Mouse (Mus musculus) hindbrain, embryonic 11.5 days (tissue): ENCODE measurements around the gene Ncbp3. TPM values are rescaled to one million over a fixed set of nuclear protein-coding genes. Genes with fewer than 3 reads are reported as not detected.

Experiments
- ATAC-seq: fragments of 200-750 bp; cut with Nextera tagmentation; 2 replicates; pipeline ENCODE4 v1.8.0; 2017; ENCODE audit warnings: mild to moderate bottlenecking, moderate TSS enrichment, moderate library complexity; ENCODE audit not compliant: low FRiP score
- DNase-seq: peaks from one replicate; pipeline ENCODE4 v3.0.0-alpha.2; 2015; ENCODE audit warnings: low spot score
- H3K27ac ChIP-seq: fragments of 300-500 bp; sonication (generic); 2 replicates; pipeline ENCODE4 v1.5.1; 2014; ENCODE audit warnings: mild to moderate bottlenecking, low read depth, low read length
- H3K27me3 ChIP-seq: fragments of 300-500 bp; sonication (generic); 2 replicates; pipeline ENCODE4 v1.6.1; 2014; ENCODE audit warnings: mild to moderate bottlenecking, low read length, moderate library complexity, mixed read lengths; ENCODE audit not compliant: control insufficient read depth, insufficient read depth
- H3K36me3 ChIP-seq: fragments of 300-500 bp; sonication (generic); 2 replicates; pipeline ENCODE4 v1.6.1; 2014; ENCODE audit warnings: mild to moderate bottlenecking, low read length, moderate library complexity, mixed read lengths; ENCODE audit not compliant: control insufficient read depth, insufficient read depth
- H3K4me1 ChIP-seq: fragments of 300-500 bp; sonication (generic); replicated peaks from 2 replicates; pipeline ENCODE4 v1.6.1; 2014; ENCODE audit warnings: low read length, mixed read lengths; ENCODE audit not compliant: control insufficient read depth, insufficient read depth
- H3K4me2 ChIP-seq: fragments of 300-500 bp; sonication (generic); replicated peaks from 2 replicates; pipeline ENCODE4 v1.6.1; 2014; ENCODE audit warnings: mild to moderate bottlenecking, low read depth, low read length
- H3K4me3 ChIP-seq: fragments of 300-500 bp; sonication (generic); 2 replicates; pipeline ENCODE4 v1.5.1; 2014; ENCODE audit warnings: low read depth, low read length
- H3K9ac ChIP-seq: fragments of 300-500 bp; sonication (generic); 2 replicates; pipeline ENCODE4 v1.6.1; 2014; ENCODE audit warnings: low read depth, low read length
- H3K9me3 ChIP-seq: fragments of 300-500 bp; sonication (generic); 2 replicates; pipeline ENCODE4 v1.6.1; 2016; ENCODE audit warnings: low read length; ENCODE audit not compliant: control insufficient read depth
- WGBS: fragments of 180-500 bp; shearing (Covaris S2); extraction: QIAGEN DNeasy Blood & Tissue Kit; methylation state at CpG from one replicate; pipeline ENCODE4 v1.1.7; 2014; 5-methylcytosine and 5-hydroxymethylcytosine counted together
- polyA plus RNA-seq: library from polyadenylated mRNA; unstranded; fragments of >200 nt; fragmentation: Nextera tagmentation; extraction: Ambion mirVana; gene quantifications from 2 replicates; pipeline ENCODE4 v1.2.1, GENCODE M21; 2014

Gene Ncbp3
- polyA plus RNA-seq: 12.0 and 12.5 TPM in 2 replicates

DNA sequence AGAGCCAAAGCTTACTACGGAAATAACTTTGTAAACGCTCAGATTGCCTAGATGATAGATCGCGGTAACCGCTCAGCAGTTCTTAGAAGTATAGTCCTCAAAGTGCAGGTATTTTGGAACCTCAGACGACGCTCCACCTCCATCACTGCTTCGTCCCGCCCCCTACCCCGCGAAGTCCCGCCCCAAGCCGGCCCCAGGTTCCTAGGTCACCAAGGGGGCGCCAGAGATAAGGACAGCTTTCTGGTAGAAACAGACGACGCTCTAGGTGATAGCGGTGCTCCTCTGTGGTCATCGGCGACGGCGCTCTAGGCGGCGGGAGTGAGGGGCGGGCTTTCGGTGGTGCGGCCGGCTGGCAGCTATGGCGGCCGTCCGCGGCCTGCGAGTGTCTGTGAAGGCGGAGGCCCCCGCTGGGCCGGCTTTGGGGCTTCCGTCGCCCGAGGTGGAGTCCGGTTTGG is at the start of gene Ncbp3:
Gene Ncbp3, plus strand, starts transcription at position 242 of the 455 bp plus-strand sequence.
- WGBS: under 1% methylated on average over 38 of the region's 39 CpGs
- ATAC-seq: peak; percentile 96

DNA sequence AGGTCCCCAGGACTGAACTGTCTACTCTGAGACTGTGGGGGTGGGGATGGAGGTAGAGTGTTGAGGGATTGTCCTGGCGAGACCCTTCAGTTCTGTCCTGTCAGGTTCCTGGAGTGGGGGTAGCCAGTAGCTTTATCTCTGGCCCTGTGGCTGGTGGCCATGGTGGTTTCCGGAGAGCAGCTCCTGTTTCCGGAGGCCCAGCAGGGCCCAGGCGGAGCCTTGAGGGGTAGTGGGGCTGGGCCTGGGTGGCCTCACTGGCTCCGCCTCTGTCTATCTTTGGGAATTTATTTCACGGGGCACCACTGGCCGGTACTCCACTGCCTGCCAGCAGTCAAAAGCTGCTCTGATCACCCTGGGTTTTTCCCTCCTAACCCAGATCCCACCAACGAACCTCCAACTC is 48.8 kb upstream of the Ncbp3 start, which contains the start of gene P2rx1:
Gene P2rx1, plus strand, starts transcription at position 333 of the 400 bp plus-strand sequence.
- Histone ChIP-seq H3K4me3 (no peak within 1 kb of the TSS), H3K27me3 (no peaks in the 10 kb centered on the region), H3K36me3 (no peaks in the 10 kb centered on the region), H3K9me3 (no peaks in the 10 kb centered on the region), H3K4me1 (no peaks in the 10 kb centered on the region), H3K4me2 (no peak within 1 kb of the TSS), H3K27ac (no peak within 1 kb of the TSS), H3K9ac (no peak within 1 kb of the TSS)
- ATAC-seq (no peak), DNase-seq (no peak)
- WGBS: 60% methylated on average over 8 of the region's 8 CpGs

More for the DNA sequence above, at the start of gene Ncbp3:
- H3K4me2 ChIP-seq: peak within 1 kb of the TSS; percentile 60
- peak; percentile 97 for DNase-seq
- H3K4me1 ChIP-seq: 0 out of 2 replicates have a peak, but pooled peaks cover 2% of the 10 kb centered on the region
- H3K4me3 ChIP-seq: peak within 1 kb of the TSS; percentile 91
- peak within 1 kb of the TSS; percentile 89 for H3K9ac ChIP-seq
- peak within 1 kb of the TSS; percentile 87 for H3K27ac ChIP-seq
- H3K27me3 ChIP-seq: no peaks in the 10 kb centered on the region
- H3K9me3 ChIP-seq: no peaks in the 10 kb centered on the region
- H3K36me3 ChIP-seq: no peaks in the 10 kb centered on the region

DNA sequence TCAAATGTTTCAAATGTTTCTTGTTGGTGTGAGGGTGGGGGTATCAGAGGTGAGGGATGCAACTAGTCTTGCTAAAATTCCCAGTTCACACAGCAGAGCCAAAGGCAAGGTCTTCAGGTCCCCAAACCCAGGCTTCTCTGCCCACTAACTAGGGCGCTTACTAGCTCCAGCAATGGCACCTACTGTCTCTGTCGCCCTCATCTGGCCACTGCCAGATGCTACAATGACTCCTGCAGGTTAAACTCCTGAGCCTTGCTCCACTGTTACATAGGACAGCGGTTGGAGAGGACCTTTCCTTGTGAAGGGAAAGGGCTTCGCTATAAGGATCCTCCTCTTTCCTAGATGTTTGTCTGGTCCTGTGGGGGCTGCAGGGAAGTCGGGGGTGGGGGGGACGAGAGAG is 46.6 kb upstream of the Ncbp3 start:
- H3K27ac ChIP-seq: no peak overlapping the region
- peak; percentile 73 for DNase-seq
- no peaks in the 10 kb centered on the region for H3K36me3 ChIP-seq
- no peaks in the 10 kb centered on the region for H3K27me3 ChIP-seq
- H3K4me1 ChIP-seq: no peaks in the 10 kb centered on the region
- WGBS: 7% methylated on average over 6 of the region's 6 CpGs
- no peaks in the 10 kb centered on the region for H3K9me3 ChIP-seq
- H3K4me3 ChIP-seq: no peak overlapping the region
- no peak overlapping the region for H3K4me2 ChIP-seq
- no peak for ATAC-seq
- H3K9ac ChIP-seq: no peak overlapping the region

DNA sequence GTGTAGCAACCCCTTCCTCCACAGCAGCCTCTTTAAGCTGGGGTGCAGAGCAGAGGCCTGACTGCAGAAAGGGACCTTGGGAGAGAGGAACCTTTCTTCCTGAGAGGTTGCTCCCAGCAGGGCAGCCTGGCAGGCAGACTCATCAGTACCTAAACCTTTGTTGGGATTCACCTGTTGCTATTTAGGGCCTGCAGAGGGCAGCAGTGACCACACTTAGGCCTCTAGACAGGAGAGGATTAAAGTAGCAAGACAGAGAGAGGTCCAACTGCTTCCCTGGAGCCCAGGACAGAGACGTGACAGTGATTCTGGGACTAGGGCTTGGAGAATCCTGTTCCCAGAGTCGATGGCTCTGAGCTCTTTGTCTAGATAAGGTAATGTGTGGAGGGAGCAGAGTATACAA is 41.2 kb upstream of the Ncbp3 start:
- WGBS: 6% methylated on average over 2 of the region's 2 CpGs
- H3K27ac ChIP-seq: no peak overlapping the region
- no peaks in the 10 kb centered on the region for H3K9me3 ChIP-seq
- no peaks in the 10 kb centered on the region for H3K36me3 ChIP-seq
- DNase-seq: peak; percentile 74
- no peaks in the 10 kb centered on the region for H3K27me3 ChIP-seq
- peak; percentile 35; the same call in 1 of the 2 replicates for ATAC-seq
- H3K4me1 ChIP-seq: no peaks in the 10 kb centered on the region
- H3K9ac ChIP-seq: no peak overlapping the region
- H3K4me3 ChIP-seq: no peak overlapping the region
- H3K4me2 ChIP-seq: no peak overlapping the region

DNA sequence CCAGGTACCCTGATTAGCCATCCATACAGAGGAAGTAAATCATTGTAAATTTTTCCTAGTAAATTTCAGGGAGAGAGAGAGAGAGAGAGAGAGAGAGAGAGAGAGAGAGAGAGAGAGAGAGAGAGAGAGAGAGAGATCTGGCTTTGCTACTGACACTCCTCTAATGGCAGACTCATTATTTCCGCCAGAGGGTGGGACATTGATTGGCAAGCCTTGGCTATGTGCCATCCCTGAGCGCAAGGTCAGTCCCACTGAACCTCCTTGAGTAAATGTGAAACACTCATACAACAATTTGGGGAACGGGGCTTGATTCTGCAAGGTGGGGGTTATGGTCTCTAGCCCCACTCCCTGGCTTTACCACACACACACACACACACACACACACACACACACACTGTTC is 40.5 kb upstream of the Ncbp3 start:
- no peak for DNase-seq

DNA sequence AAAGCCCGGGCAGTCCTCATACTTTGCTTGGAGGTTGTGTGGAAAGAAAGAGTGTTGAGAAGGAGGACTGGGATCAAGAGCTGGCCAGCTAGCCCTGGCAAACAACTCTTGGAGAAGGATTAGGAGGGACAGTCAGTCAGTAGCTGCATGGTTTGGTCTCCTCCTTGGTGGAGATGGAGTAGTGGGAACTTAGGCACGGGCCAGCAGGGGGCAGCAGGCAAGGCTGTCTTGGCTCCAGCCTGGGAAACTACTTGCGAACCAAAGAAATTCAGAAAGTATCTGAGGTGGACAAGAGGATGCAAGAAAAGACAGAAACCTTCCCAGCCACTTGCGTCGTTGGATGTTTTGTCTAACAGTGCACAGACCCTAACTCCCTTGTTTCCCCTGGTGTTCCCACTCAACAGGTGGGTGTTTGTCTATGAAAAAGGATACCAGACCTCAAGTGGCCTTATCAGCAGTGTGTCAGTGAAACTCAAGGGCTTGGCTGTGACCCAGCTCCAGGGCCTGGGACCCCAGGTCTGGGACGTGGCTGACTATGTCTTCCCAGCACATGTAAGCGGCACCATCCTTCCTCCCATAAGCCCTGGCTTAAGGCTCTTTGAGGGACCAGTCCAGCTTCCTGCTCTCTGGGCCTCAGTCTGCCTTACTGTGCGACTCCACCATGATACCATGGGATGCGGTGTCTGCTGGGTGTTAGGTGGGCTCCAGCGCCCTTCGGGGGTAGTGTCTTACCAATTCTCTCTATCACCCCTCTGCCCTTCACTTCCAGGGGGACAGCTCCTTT is 39.7 kb upstream of the Ncbp3 start:
- WGBS: 67% methylated on average over 11 of the region's 11 CpGs
- Histone ChIP-seq H3K36me3 (no peaks in the 10 kb centered on the region), H3K27ac (no peak overlapping the region), H3K4me3 (no peak overlapping the region), H3K4me2 (no peak overlapping the region), H3K9me3 (no peaks in the 10 kb centered on the region), H3K27me3 (no peaks in the 10 kb centered on the region), H3K9ac (no peak overlapping the region), H3K4me1 (no peaks in the 10 kb centered on the region)
- ATAC-seq (no peak), DNase-seq (peak; percentile 66)

More for the DNA sequence above, 40.5 kb upstream of the Ncbp3 start:
- H3K27me3 ChIP-seq: no peaks in the 10 kb centered on the region
- H3K4me2 ChIP-seq: no peak overlapping the region
- H3K9ac ChIP-seq: no peak overlapping the region
- no peaks in the 10 kb centered on the region for H3K4me1 ChIP-seq
- no peak overlapping the region for H3K27ac ChIP-seq
- no peak overlapping the region for H3K4me3 ChIP-seq
- H3K9me3 ChIP-seq: no peaks in the 10 kb centered on the region
- no peak for ATAC-seq
- no peaks in the 10 kb centered on the region for H3K36me3 ChIP-seq
- WGBS: 86% methylated on average over 3 of the region's 3 CpGs

DNA sequence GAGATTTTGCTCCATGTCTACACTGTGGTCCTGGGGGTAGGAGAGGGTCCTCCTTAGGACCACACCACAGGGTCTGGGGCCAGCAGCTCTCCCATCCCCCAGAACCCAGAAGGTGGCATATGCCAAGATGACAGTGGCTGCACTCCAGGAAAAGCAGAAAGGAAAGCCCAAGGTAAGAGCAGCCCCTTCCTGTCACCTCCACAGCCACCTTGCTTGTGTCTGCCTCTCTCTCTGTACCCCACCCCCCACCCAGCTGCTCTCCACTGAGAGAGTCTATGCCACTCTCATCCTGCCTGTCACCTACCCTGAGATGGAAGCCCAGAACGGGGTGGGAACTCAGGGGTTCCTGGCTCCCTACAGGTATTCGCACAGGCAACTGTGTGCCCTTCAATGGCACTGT is 38.8 kb upstream of the Ncbp3 start:
- no peaks in the 10 kb centered on the region for H3K9me3 ChIP-seq
- no peaks in the 10 kb centered on the region for H3K27me3 ChIP-seq
- no peak for DNase-seq
- H3K4me1 ChIP-seq: no peaks in the 10 kb centered on the region
- no peaks in the 10 kb centered on the region for H3K36me3 ChIP-seq
- no peak overlapping the region for H3K4me3 ChIP-seq
- no peak overlapping the region for H3K4me2 ChIP-seq
- H3K27ac ChIP-seq: no peak overlapping the region
- no peak for ATAC-seq
- WGBS: 60% methylated on average over 2 of the region's 2 CpGs
- H3K9ac ChIP-seq: no peak overlapping the region

DNA sequence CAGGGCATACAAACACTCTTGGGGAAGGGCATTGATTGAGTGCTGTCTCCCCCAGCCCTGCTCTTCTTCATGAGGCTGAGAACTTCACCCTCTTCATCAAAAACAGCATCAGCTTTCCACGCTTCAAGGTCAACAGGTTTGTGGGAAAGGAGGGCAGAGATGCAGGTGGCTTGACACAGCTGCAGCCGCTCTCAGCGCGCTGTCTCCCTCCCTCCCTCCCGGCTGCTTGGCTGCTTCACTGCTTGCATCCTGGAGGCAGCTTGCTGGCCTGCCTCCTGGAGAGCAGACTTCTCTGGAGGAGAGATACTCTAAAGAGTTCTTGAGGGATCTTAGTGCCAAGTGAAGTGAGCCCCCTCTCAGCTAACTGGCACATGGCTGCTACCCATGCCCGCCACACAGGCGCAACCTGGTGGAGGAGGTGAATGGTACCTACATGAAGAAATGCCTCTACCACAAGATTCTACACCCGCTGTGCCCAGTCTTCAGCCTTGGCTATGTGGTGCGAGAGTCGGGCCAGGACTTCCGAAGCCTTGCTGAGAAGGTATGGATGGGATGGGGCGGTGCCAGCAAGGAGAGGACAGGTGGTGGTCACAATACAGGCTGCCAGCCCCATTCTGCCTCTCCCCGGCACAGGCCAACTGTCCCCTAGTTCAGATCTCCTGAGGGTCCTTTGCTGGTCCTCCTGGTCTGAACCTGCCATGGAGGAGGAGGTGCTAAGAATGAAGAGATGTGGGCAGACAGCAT is 37.9 kb upstream of the Ncbp3 start:
- Histone ChIP-seq H3K4me1 (no peaks in the 10 kb centered on the region), H3K27ac (no peak overlapping the region), H3K9ac (no peak overlapping the region), H3K4me3 (no peak overlapping the region), H3K9me3 (no peaks in the 10 kb centered on the region), H3K36me3 (no peaks in the 10 kb centered on the region), H3K4me2 (no peak overlapping the region), H3K27me3 (no peaks in the 10 kb centered on the region; the same call in 1 of the 2 replicates)
- DNase-seq: no peak
- WGBS: 63% methylated on average over 13 of the region's 13 CpGs
- no peak for ATAC-seq
